Mouse (Mus musculus) hematopoietic multipotent progenitor cell, adult 10-12 weeks (in vitro differentiated cells): ENCODE measurements around the gene Rffl. TPM values are rescaled to one million over a fixed set of nuclear protein-coding genes. Genes with fewer than 3 reads are reported as not detected.

Experiments used
- polyA plus RNA-seq: library from polyadenylated mRNA; stranded (reverse); fragments of >175 nt; gene quantifications from 2 replicates; pipeline ENCODE4 v1.2.3, GENCODE M21; 2012; ENCODE audit warnings: low replicate concordance

Gene Rffl
- 7.1 and 23.2 TPM in 2 replicates for polyA plus RNA-seq

DNA sequence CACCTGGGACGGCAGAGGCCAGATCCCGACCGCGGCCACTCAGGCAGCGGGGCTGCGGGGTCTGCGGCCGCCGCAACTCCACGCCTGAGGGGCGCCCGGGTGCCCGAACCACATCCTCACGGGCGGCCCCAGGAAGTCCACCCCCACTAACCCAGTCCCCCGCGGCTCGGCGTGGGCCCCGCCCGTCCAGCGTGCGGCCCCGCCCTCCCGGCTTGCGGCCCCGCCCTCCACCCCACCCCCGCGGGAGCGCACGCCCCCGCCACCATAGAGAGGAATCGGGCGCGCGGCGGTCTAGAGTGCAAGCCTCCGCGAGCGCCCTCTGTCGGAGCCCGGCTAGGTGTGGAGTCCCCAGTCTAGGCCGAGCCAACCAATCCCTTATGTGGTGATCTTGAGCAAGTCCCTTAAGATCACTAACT is at the start of gene Rffl:
Gene Rffl (minus strand): TSS at position 180 of the 416 bp plus-strand sequence.

DNA sequence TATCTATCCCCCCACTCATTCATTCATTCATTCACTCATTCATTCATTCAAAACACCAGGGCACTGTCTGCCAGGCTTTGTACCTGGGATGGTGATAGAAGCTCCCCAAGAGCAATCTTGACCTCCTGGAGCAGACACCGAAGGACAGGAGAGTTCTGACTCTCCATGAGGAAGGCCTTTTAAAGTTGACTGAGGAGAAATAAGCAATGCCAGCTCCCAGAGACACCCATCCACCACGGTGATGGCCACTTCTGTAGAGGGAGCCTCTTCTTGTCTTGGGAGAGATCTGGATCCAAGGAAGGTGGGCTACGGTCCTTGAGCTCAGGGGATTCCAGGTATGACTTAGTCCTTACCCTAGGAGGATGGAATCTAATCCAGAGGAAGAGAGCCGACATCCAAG is 39.2 kb upstream of the Rffl start, which contains the start of gene Unc45b:
Gene Unc45b (plus strand): TSS at position 301 of the 400 bp plus-strand sequence.

DNA sequence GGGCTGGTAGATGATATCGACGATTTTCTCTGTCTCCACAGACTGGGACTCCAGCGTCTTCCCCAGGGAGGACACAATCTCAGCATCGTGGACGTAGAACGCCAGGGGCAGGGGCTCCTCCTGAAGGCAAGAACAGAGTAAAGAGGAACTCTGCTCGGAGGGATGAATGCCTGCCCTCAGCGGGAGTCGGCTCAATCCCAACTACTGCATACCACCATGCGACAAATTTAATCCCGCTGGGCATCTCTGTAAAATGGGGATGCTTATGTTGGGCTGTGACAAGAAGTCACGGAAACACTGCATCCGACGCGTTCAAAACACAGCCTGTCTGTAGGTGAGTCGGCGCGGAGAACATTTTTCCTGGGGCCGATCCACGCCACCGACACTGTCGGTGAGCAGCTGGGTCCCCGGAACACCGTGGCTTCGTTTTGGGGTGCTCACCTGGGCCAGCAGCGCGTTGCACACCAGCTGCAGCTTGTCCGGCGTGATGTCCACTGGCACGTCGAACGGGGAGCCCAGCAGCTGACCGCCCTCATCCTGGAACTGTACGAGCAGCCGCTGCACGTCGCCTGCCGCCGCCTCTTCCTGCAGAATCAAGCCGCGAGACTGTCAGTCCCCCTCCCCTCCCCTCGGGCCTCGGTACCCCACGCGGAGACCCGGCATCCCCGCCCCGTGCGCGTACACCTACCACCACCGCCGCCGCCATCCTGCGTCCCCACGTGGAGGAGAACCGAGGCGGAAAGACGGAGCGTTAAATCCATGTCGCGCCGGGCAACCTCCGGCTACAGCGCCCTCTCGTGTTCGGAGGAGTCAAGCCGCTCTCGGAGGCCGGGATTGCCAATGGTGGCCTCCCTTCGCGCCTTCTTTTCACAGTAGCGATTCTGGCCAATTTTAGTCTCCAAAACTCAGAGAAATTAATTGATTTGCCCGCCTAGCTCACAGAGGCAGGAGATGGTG is 36.9 kb upstream of the Rffl start, which contains the start of gene Nle1:
Gene Nle1 (minus strand): TSS at position 761 of the 957 bp plus-strand sequence.

DNA sequence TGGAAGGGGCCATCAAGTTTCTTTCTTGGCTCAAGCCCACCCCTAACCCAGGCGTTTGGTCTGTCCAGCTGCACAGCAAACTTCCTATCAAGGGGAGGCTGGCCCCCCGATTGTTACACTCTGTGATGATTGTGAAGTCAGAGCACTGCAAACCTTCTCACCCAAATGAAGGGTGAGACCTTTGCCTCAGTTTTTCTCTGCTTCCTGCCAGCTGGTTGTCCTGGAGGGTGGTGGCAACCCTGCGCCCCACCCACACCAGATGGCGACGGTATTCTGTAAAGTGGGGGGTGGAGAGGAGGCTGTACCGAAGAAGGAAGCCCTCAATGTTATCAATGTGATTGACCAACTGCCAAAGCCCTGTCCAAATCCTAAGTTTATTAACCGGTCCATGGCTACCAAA is 20.9 kb upstream of the Rffl start, which contains the start of gene Fndc8:
Gene Fndc8 (plus strand): TSS at position 189 of the 400 bp plus-strand sequence.

DNA sequence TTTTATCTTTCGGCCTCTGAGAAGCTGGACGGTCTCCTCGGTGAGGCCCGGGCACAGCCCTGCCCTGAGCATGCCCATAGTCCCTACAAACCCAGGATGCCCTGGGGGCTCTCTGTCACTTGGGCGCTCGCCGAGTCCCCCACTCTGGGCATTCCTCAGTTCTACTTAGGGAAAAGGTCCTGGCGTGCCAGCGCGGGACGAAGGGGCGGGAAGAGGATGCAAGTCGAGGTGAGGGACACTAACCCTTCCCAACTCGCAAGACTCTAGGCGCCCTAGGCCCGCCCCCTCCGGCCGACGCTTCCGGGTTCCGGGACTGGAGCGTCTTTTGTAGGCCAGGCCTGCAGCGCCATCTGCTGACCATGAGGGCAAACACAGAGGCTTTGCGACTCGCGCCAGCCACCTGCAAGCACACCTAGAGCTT is 19.3 kb upstream of the Rffl start, which contains the start of gene Rad51d:
Gene Rad51d (minus strand): TSS at position 273 of the 421 bp plus-strand sequence.

DNA sequence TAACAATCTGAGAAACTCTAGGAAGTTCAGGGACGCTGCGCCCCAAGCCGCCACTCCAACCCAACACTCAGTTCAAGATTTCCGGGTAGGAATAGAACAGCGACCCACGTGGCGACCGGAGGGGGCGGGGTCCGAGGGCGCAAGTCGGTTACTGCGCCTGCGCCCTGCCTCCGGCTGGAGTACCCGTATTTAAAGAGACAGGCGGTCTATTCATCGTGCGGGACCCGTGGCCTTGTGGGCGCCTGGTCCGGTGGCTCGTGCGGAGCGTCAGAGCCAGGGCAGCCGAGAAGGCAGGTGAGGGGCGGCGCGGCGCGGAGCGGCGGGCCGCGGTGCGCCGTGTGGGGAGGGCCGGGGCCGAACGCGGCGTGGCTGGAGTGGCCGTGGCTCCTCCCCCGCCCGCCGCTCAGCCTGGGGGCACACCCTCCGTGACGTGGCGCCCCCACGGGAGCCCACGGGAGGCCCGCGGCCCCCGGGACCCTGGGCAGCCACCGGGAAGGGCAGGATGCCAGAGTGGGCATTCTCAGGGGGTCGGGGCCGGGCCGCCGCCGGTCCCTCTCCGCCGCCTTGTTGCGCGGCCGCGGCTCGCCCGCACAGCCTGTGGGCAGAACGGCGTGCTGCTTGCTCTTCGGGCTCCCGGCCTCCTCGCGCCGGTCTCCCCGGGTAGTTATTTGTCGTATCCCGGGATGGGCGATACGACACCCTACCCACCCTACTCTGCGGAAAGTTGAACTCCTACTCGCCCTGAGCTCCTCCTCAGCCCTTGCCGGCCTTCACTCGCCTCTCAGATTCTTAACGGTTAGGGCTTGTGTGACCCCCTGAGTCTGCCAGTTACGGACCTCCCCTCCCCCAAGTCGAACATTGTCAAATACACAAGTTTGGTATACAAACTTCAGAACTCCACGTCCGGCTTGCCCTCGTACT is 89.8 kb downstream of the Rffl start, which contains the start of gene Lig3:
Gene Lig3 (plus strand): TSS at position 126 of the 921 bp plus-strand sequence.

DNA sequence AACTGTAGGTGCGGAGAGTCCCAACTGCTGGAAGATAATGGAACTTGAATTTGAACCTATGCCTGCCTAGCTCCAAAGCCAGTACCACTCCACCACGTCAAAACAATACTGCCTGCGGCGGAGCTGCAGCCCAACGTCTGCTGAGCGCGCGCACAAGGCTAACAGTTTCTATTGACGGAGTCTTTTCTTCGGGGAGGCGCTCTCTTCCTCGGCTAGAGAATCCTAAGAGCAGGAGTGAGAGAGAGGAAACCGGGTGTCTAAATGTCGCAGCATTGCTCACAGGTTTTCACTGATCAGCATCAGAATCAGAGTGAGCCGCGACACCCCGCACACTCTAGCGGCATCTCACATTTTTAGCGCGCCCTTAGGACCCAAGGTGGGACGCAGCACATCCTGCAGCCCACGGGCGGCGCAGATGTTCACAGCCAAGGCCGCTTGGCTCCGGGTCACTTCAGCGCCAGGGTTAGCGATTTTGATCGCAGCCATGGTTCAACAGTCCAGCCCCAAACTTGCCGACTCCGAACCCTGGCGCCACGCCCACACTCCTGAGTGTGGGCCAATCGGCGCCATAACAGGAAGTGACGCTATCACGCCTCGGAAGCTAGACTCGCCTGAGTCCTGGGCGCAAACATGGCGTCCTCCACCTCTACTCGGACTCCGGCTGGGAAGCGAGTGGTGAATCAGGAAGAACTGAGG is 107.1 kb downstream of the Rffl start, which contains the start of the genes Cct6b and Zfp830:
Gene Cct6b (minus strand): TSS at position 580 of the 696 bp plus-strand sequence.
Gene Zfp830 (plus strand): TSS at position 604 of the 696 bp plus-strand sequence.

Other genes with a start within 250 kb of the Rffl start
- gene Cct6b, start 106.9 kb downstream of the Rffl start, polyA plus RNA-seq: 0.12 TPM in 1 of 2 replicates, not detected in the other
- gene Zfp830, start 106.9 kb downstream of the Rffl start, polyA plus RNA-seq: 17.5 and 18.7 TPM in 2 replicates
- 31.6 and 69.0 TPM in 2 replicates for gene Lig3, start 90.1 kb downstream of the Rffl start, polyA plus RNA-seq
- gene Rad51d, start 19.4 kb upstream of the Rffl start, polyA plus RNA-seq: 13.1 and 13.3 TPM in 2 replicates
- not detected in 2 replicates for gene Fndc8, start 20.9 kb upstream of the Rffl start, polyA plus RNA-seq
- 27.6 and 35.0 TPM in 2 replicates for gene Nle1, start 37.2 kb upstream of the Rffl start, polyA plus RNA-seq
- 0.08 TPM in 1 of 2 replicates, not detected in the other for gene Unc45b, start 39.3 kb upstream of the Rffl start, polyA plus RNA-seq
- gene Slfn5, start 80.1 kb upstream of the Rffl start, polyA plus RNA-seq: 3.3 and 6.3 TPM in 2 replicates
- gene Slfn9, start 120.6 kb upstream of the Rffl start, polyA plus RNA-seq: 2.2 and 2.5 TPM in 2 replicates
- 11.8 and 12.1 TPM in 2 replicates for gene Slfn8, start 149.6 kb upstream of the Rffl start, polyA plus RNA-seq
- gene Slfn2, start 193.9 kb upstream of the Rffl start, polyA plus RNA-seq: 10.8 and 26.5 TPM in 2 replicates
- 9.3 and 9.7 TPM in 2 replicates for gene Slfn1, start 245.6 kb upstream of the Rffl start, polyA plus RNA-seq